Mouse (Mus musculus): ENCODE results near the gene Igsf21. TPM values are rescaled to one million over a fixed set of nuclear protein-coding genes. Genes with fewer than 3 reads are reported as not detected.

Igsf21 gene
- polyA plus RNA-seq, 1 experiment from 2014 or later: 0.20 TPM

- no peak overlapping the region for H3K27ac ChIP-seq (ENCODE audit: low read length)
- WGBS: 4% methylated on average over 28 of the region's 28 CpGs
- no peaks in the 10 kb centered on the region for H3K36me3 ChIP-seq (ENCODE audit: control insufficient read depth, insufficient read depth)
- no peak for ATAC-seq (replicated peaks; ENCODE audit: extremely low read depth, insufficient read depth, low FRiP score)
- H3K4me2 ChIP-seq (ENCODE audit: low read depth, low read length): no peak overlapping the region
- no peaks in the 10 kb centered on the region for H3K4me1 ChIP-seq (ENCODE audit: control insufficient read depth, insufficient read depth, low read length)
- H3K9ac ChIP-seq (ENCODE audit: low read length): no peak overlapping the region
- H3K9me3 ChIP-seq (replicated peaks; ENCODE audit: control insufficient read depth, low read length): no peaks in the 10 kb centered on the region
- H3K27me3 ChIP-seq (ENCODE audit: control insufficient read depth, insufficient read depth, low read length): peaks cover 46% of the 10 kb centered on the region
- no peak overlapping the region for H3K4me3 ChIP-seq (ENCODE audit: low read length)
Observed at GRCm38 (mm10) chr4:140103341-140104027, 143.1 kb downstream of the Igsf21 start.

- H3K27me3 ChIP-seq (ENCODE audit: control insufficient read depth, insufficient read depth, low read length): peaks cover 41% of the 10 kb centered on the region
- ATAC-seq (replicated peaks; ENCODE audit: extremely low read depth, insufficient read depth, low FRiP score): no peak
Observed at GRCm38 (mm10) chr4:140102581-140103200, 143.9 kb downstream of the Igsf21 start.

GRCm38 (mm10) chr4:140101106-140101505 lies 145.5 kb downstream of the Igsf21 start:
- Histone ChIP-seq H3K9me3 (replicated peaks; ENCODE audit: control insufficient read depth, low read length) (no peaks in the 10 kb centered on the region), H3K4me3 (ENCODE audit: low read length) (no peak overlapping the region), H3K27me3 (ENCODE audit: control insufficient read depth, insufficient read depth, low read length) (peaks cover 33% of the 10 kb centered on the region), H3K36me3 (ENCODE audit: control insufficient read depth, insufficient read depth) (no peaks in the 10 kb centered on the region), H3K4me1 (ENCODE audit: control insufficient read depth, insufficient read depth, low read length) (no peaks in the 10 kb centered on the region), H3K27ac (ENCODE audit: low read length) (no peak overlapping the region), H3K4me2 (ENCODE audit: low read depth, low read length) (no peak overlapping the region), H3K9ac (ENCODE audit: low read length) (no peak overlapping the region)
- WGBS: 63% methylated on average over 5 of the region's 5 CpGs
- no peak for ATAC-seq (replicated peaks; ENCODE audit: extremely low read depth, insufficient read depth, low FRiP score)

More at GRCm38 (mm10) chr4:140102581-140103200, 143.9 kb downstream of the Igsf21 start:
- Histone ChIP-seq H3K4me2 (ENCODE audit: low read depth, low read length) (no peak overlapping the region), H3K27ac (ENCODE audit: low read length) (no peak overlapping the region), H3K9me3 (replicated peaks; ENCODE audit: control insufficient read depth, low read length) (no peaks in the 10 kb centered on the region), H3K9ac (ENCODE audit: low read length) (no peak overlapping the region), H3K4me1 (ENCODE audit: control insufficient read depth, insufficient read depth, low read length) (no peaks in the 10 kb centered on the region), H3K36me3 (ENCODE audit: control insufficient read depth, insufficient read depth) (no peaks in the 10 kb centered on the region), H3K4me3 (ENCODE audit: low read length) (no peak overlapping the region)
- WGBS: 17% methylated on average over 11 of the region's 11 CpGs

GRCm38 (mm10) chr4:140100141-140100540 lies 146.4 kb downstream of the Igsf21 start:
- H3K36me3 ChIP-seq (ENCODE audit: control insufficient read depth, insufficient read depth): no peaks in the 10 kb centered on the region
- no peaks in the 10 kb centered on the region for H3K4me1 ChIP-seq (ENCODE audit: control insufficient read depth, insufficient read depth, low read length)
- H3K9me3 ChIP-seq (replicated peaks; ENCODE audit: control insufficient read depth, low read length): no peaks in the 10 kb centered on the region
- WGBS: 67% methylated on average over 1 of the region's 1 CpGs
- no peak overlapping the region for H3K4me3 ChIP-seq (ENCODE audit: low read length)
- peaks cover 31% of the 10 kb centered on the region for H3K27me3 ChIP-seq (ENCODE audit: control insufficient read depth, insufficient read depth, low read length)
- ATAC-seq (replicated peaks; ENCODE audit: extremely low read depth, insufficient read depth, low FRiP score): no peak
- H3K27ac ChIP-seq (ENCODE audit: low read length): no peak overlapping the region
- no peak overlapping the region for H3K4me2 ChIP-seq (ENCODE audit: low read depth, low read length)
- H3K9ac ChIP-seq (ENCODE audit: low read length): no peak overlapping the region

- Histone ChIP-seq H3K27me3 (ENCODE audit: control insufficient read depth, insufficient read depth, low read length) (no peaks in the 10 kb centered on the region), H3K9me3 (replicated peaks; ENCODE audit: control insufficient read depth, low read length) (no peaks in the 10 kb centered on the region), H3K4me2 (ENCODE audit: low read depth, low read length) (no peak overlapping the region), H3K36me3 (ENCODE audit: control insufficient read depth, insufficient read depth) (no peaks in the 10 kb centered on the region), H3K4me1 (ENCODE audit: control insufficient read depth, insufficient read depth, low read length) (no peaks in the 10 kb centered on the region), H3K27ac (ENCODE audit: low read length) (no peak overlapping the region), H3K4me3 (ENCODE audit: low read length) (no peak overlapping the region), H3K9ac (ENCODE audit: low read length) (no peak overlapping the region)
- ATAC-seq (replicated peaks; ENCODE audit: extremely low read depth, insufficient read depth, low FRiP score): no peak
- WGBS: 49% methylated on average over 2 of the region's 2 CpGs
Observed at GRCm38 (mm10) chr4:140096283-140096682, 150.3 kb downstream of the Igsf21 start.

- H3K4me3 ChIP-seq (ENCODE audit: low read length): no peak overlapping the region
- H3K4me1 ChIP-seq (ENCODE audit: control insufficient read depth, insufficient read depth, low read length): no peaks in the 10 kb centered on the region
- H3K4me2 ChIP-seq (ENCODE audit: low read depth, low read length): no peak overlapping the region
- ATAC-seq (replicated peaks; ENCODE audit: extremely low read depth, insufficient read depth, low FRiP score): no peak
- no peaks in the 10 kb centered on the region for H3K36me3 ChIP-seq (ENCODE audit: control insufficient read depth, insufficient read depth)
- no peak overlapping the region for H3K27ac ChIP-seq (ENCODE audit: low read length)
- no peaks in the 10 kb centered on the region for H3K9me3 ChIP-seq (replicated peaks; ENCODE audit: control insufficient read depth, low read length)
- H3K27me3 ChIP-seq (ENCODE audit: control insufficient read depth, insufficient read depth, low read length): no peaks in the 10 kb centered on the region
- no peak overlapping the region for H3K9ac ChIP-seq (ENCODE audit: low read length)
- WGBS: 29% methylated on average over 2 of the region's 2 CpGs
Observed at GRCm38 (mm10) chr4:140094835-140095234, 151.7 kb downstream of the Igsf21 start.

- Histone ChIP-seq H3K27ac (ENCODE audit: low read length) (no peak overlapping the region), H3K4me1 (ENCODE audit: control insufficient read depth, insufficient read depth, low read length) (no peaks in the 10 kb centered on the region), H3K36me3 (ENCODE audit: control insufficient read depth, insufficient read depth) (no peaks in the 10 kb centered on the region), H3K9me3 (replicated peaks; ENCODE audit: control insufficient read depth, low read length) (no peaks in the 10 kb centered on the region), H3K4me2 (ENCODE audit: low read depth, low read length) (no peak overlapping the region), H3K27me3 (ENCODE audit: control insufficient read depth, insufficient read depth, low read length) (no peaks in the 10 kb centered on the region), H3K4me3 (ENCODE audit: low read length) (no peak overlapping the region), H3K9ac (ENCODE audit: low read length) (no peak overlapping the region)
- WGBS: 69% methylated on average over 11 of the region's 11 CpGs
- ATAC-seq (replicated peaks; ENCODE audit: extremely low read depth, insufficient read depth, low FRiP score): no peak
Observed at GRCm38 (mm10) chr4:140092367-140092766, 154.2 kb downstream of the Igsf21 start.

- Histone ChIP-seq H3K4me1 (ENCODE audit: control insufficient read depth, insufficient read depth, low read length) (no peaks in the 10 kb centered on the region), H3K36me3 (ENCODE audit: control insufficient read depth, insufficient read depth) (no peaks in the 10 kb centered on the region), H3K4me3 (ENCODE audit: low read length) (no peak overlapping the region), H3K27me3 (ENCODE audit: control insufficient read depth, insufficient read depth, low read length) (no peaks in the 10 kb centered on the region), H3K9ac (ENCODE audit: low read length) (no peak overlapping the region), H3K27ac (ENCODE audit: low read length) (no peak overlapping the region), H3K9me3 (replicated peaks; ENCODE audit: control insufficient read depth, low read length) (no peaks in the 10 kb centered on the region), H3K4me2 (ENCODE audit: low read depth, low read length) (no peak overlapping the region)
- no peak for ATAC-seq (replicated peaks; ENCODE audit: extremely low read depth, insufficient read depth, low FRiP score)
- WGBS: 66% methylated on average over 3 of the region's 3 CpGs
Observed at GRCm38 (mm10) chr4:140091693-140092092, 154.9 kb downstream of the Igsf21 start.

GRCm38 (mm10) chr4:140089676-140090075 lies 156.9 kb downstream of the Igsf21 start:
- 87% methylated on average over 4 of the region's 4 CpGs for WGBS
- no peak for ATAC-seq (replicated peaks; ENCODE audit: extremely low read depth, insufficient read depth, low FRiP score)
- H3K4me1 ChIP-seq (ENCODE audit: control insufficient read depth, insufficient read depth, low read length): no peaks in the 10 kb centered on the region

More at GRCm38 (mm10) chr4:140089676-140090075, 156.9 kb downstream of the Igsf21 start:
- H3K9me3 ChIP-seq (replicated peaks; ENCODE audit: control insufficient read depth, low read length): no peaks in the 10 kb centered on the region
- no peak overlapping the region for H3K9ac ChIP-seq (ENCODE audit: low read length)
- no peak overlapping the region for H3K4me2 ChIP-seq (ENCODE audit: low read depth, low read length)
- H3K27ac ChIP-seq (ENCODE audit: low read length): no peak overlapping the region
- no peaks in the 10 kb centered on the region for H3K36me3 ChIP-seq (ENCODE audit: control insufficient read depth, insufficient read depth)
- H3K27me3 ChIP-seq (ENCODE audit: control insufficient read depth, insufficient read depth, low read length): no peaks in the 10 kb centered on the region
- H3K4me3 ChIP-seq (ENCODE audit: low read length): no peak overlapping the region

Data from heart, embryonic 16.5 days (tissue).